Mouse (Mus musculus): Measurements from ENCODE around the gene Strn. TPM values are rescaled to one million over a fixed set of nuclear protein-coding genes. Genes with fewer than 3 reads are reported as not detected.

The Strn gene
- polyA plus RNA-seq, 1 experiment from 2014 or later: 7.7 TPM

GRCm38 (mm10) chr17:78604431-78604830 lies 132.6 kb downstream of the Strn start:
- no peaks in the 10 kb centered on the region; the same call in 1 of the 2 replicates for H3K4me1 ChIP-seq (ENCODE audit: control insufficient read depth, insufficient read depth, low read length)
- WGBS: 71% methylated on average over 6 of the region's 6 CpGs
- no peak overlapping the region for H3K9ac ChIP-seq (ENCODE audit: low read length)
- ATAC-seq (ENCODE audit: insufficient read depth, low FRiP score, low TSS enrichment): no peak
- no peak overlapping the region for H3K4me2 ChIP-seq (ENCODE audit: low read depth)
- H3K27me3 ChIP-seq (ENCODE audit: control insufficient read depth, insufficient read depth, low read length): no peaks in the 10 kb centered on the region
- no peaks in the 10 kb centered on the region for H3K36me3 ChIP-seq (ENCODE audit: control insufficient read depth, insufficient read depth, low read length)
- no peak overlapping the region for H3K27ac ChIP-seq (ENCODE audit: low read depth, low read length)
- peak; percentile 69 for DNase-seq (ENCODE audit: low spot score)
- no peaks in the 10 kb centered on the region for H3K9me3 ChIP-seq (ENCODE audit: control insufficient read depth, low read length)
- H3K4me3 ChIP-seq (ENCODE audit: low read depth, low read length): no peak overlapping the region

GRCm38 (mm10) chr17:78603872-78604271 lies 133.1 kb downstream of the Strn start:
- ATAC-seq (ENCODE audit: insufficient read depth, low FRiP score, low TSS enrichment) (no peak; the same call in 1 of the 2 replicates), DNase-seq (ENCODE audit: low spot score) (peak; percentile 76)
- Histone ChIP-seq H3K27ac (ENCODE audit: low read depth, low read length) (no peak overlapping the region), H3K4me2 (ENCODE audit: low read depth) (no peak overlapping the region), H3K4me3 (ENCODE audit: low read depth, low read length) (no peak overlapping the region), H3K9ac (ENCODE audit: low read length) (no peak overlapping the region), H3K36me3 (ENCODE audit: control insufficient read depth, insufficient read depth, low read length) (no peaks in the 10 kb centered on the region), H3K9me3 (ENCODE audit: control insufficient read depth, low read length) (no peaks in the 10 kb centered on the region), H3K4me1 (ENCODE audit: control insufficient read depth, insufficient read depth, low read length) (no peaks in the 10 kb centered on the region; the same call in 1 of the 2 replicates), H3K27me3 (ENCODE audit: control insufficient read depth, insufficient read depth, low read length) (no peaks in the 10 kb centered on the region)
- WGBS: 51% methylated on average over 8 of the region's 8 CpGs

GRCm38 (mm10) chr17:78602316-78602715 lies 134.7 kb downstream of the Strn start:
- no peaks in the 10 kb centered on the region for H3K9me3 ChIP-seq (ENCODE audit: control insufficient read depth, low read length)
- 85% methylated on average over 14 of the region's 14 CpGs for WGBS
- no peak overlapping the region for H3K4me2 ChIP-seq (ENCODE audit: low read depth)
- ATAC-seq (ENCODE audit: insufficient read depth, low FRiP score, low TSS enrichment) (no peak), DNase-seq (ENCODE audit: low spot score) (no peak)
- H3K9ac ChIP-seq (ENCODE audit: low read length): no peak overlapping the region
- H3K4me1 ChIP-seq (ENCODE audit: control insufficient read depth, insufficient read depth, low read length): no peaks in the 10 kb centered on the region
- H3K27me3 ChIP-seq (ENCODE audit: control insufficient read depth, insufficient read depth, low read length): no peaks in the 10 kb centered on the region
- H3K4me3 ChIP-seq (ENCODE audit: low read depth, low read length): no peak overlapping the region
- H3K36me3 ChIP-seq (ENCODE audit: control insufficient read depth, insufficient read depth, low read length): no peaks in the 10 kb centered on the region
- no peak overlapping the region for H3K27ac ChIP-seq (ENCODE audit: low read depth, low read length)

GRCm38 (mm10) chr17:78601601-78602000 lies 135.4 kb downstream of the Strn start:
- no peaks in the 10 kb centered on the region for H3K27me3 ChIP-seq (ENCODE audit: control insufficient read depth, insufficient read depth, low read length)

GRCm38 (mm10) chr17:78601042-78601441 lies 136.0 kb downstream of the Strn start:
- Histone ChIP-seq H3K4me1 (ENCODE audit: control insufficient read depth, insufficient read depth, low read length) (no peaks in the 10 kb centered on the region), H3K9me3 (ENCODE audit: control insufficient read depth, low read length) (no peaks in the 10 kb centered on the region), H3K9ac (ENCODE audit: low read length) (no peak overlapping the region), H3K27me3 (ENCODE audit: control insufficient read depth, insufficient read depth, low read length) (no peaks in the 10 kb centered on the region), H3K4me2 (ENCODE audit: low read depth) (no peak overlapping the region), H3K27ac (ENCODE audit: low read depth, low read length) (no peak overlapping the region), H3K4me3 (ENCODE audit: low read depth, low read length) (no peak overlapping the region), H3K36me3 (ENCODE audit: control insufficient read depth, insufficient read depth, low read length) (no peaks in the 10 kb centered on the region)
- no peak for ATAC-seq (ENCODE audit: insufficient read depth, low FRiP score, low TSS enrichment)
- 71% methylated on average over 6 of the region's 6 CpGs for WGBS
- no peak for DNase-seq (ENCODE audit: low spot score)

More at GRCm38 (mm10) chr17:78601601-78602000, 135.4 kb downstream of the Strn start:
- Histone ChIP-seq H3K4me1 (ENCODE audit: control insufficient read depth, insufficient read depth, low read length) (no peaks in the 10 kb centered on the region), H3K27ac (ENCODE audit: low read depth, low read length) (no peak overlapping the region), H3K4me2 (ENCODE audit: low read depth) (no peak overlapping the region), H3K9ac (ENCODE audit: low read length) (no peak overlapping the region), H3K36me3 (ENCODE audit: control insufficient read depth, insufficient read depth, low read length) (no peaks in the 10 kb centered on the region), H3K9me3 (ENCODE audit: control insufficient read depth, low read length) (no peaks in the 10 kb centered on the region), H3K4me3 (ENCODE audit: low read depth, low read length) (no peak overlapping the region)
- 93% methylated on average over 12 of the region's 12 CpGs for WGBS
- ATAC-seq (ENCODE audit: insufficient read depth, low FRiP score, low TSS enrichment): no peak
- DNase-seq (ENCODE audit: low spot score): no peak

Other genes starting within 250 kb of the Strn start
- 4.4 and 5.4 TPM in 2 replicates for gene Vit, start 229.1 kb downstream of the Strn start, polyA plus RNA-seq (2014; fragmentation: Nextera tagmentation; extraction: Ambion mirVana)
- 18.9 and 21.3 TPM in 2 replicates for gene Heatr5b, start 98.2 kb upstream of the Strn start, polyA plus RNA-seq (2014; fragmentation: Nextera tagmentation; extraction: Ambion mirVana)
- 35.2 and 46.4 TPM in 2 replicates for gene Gpatch11, start 98.4 kb upstream of the Strn start, polyA plus RNA-seq (2014; fragmentation: Nextera tagmentation; extraction: Ambion mirVana)
- gene Eif2ak2, start 145.4 kb upstream of the Strn start, polyA plus RNA-seq (2014; fragmentation: Nextera tagmentation; extraction: Ambion mirVana): 3.2 and 3.3 TPM in 2 replicates
- gene Sult6b1, start 169.8 kb upstream of the Strn start, polyA plus RNA-seq (2014; fragmentation: Nextera tagmentation; extraction: Ambion mirVana): 0.11 TPM in 1 of 2 replicates, not detected in the other
- gene Cebpzos, start 179.3 kb upstream of the Strn start, polyA plus RNA-seq (2014; fragmentation: Nextera tagmentation; extraction: Ambion mirVana): 99.3 and 109 TPM in 2 replicates
- gene Cebpz, start 199.9 kb upstream of the Strn start, polyA plus RNA-seq (2014; fragmentation: Nextera tagmentation; extraction: Ambion mirVana): 56.8 and 57.6 TPM in 2 replicates
- gene Ndufaf7, start 199.9 kb upstream of the Strn start, polyA plus RNA-seq (2014; fragmentation: Nextera tagmentation; extraction: Ambion mirVana): 48.3 and 53.3 TPM in 2 replicates